Mouse (Mus musculus) stomach, postnatal 0 days (tissue): ENCODE data around the gene H2bfm. TPM values are rescaled to one million over a fixed set of nuclear protein-coding genes. Genes with fewer than 3 reads are reported as not detected.
"Not testable (repeated sequence)": the region's sequence is repeated elsewhere in the genome, so short reads cannot be mapped to it uniquely, and the experiment has no call there.

Experiments used
- ATAC-seq: fragments of 200-750 bp; cut with Nextera tagmentation; 2 replicates; pipeline ENCODE4 v1.8.0; 2017; ENCODE audit not compliant: low FRiP score, low TSS enrichment
- DNase-seq: peaks from one replicate; pipeline ENCODE4 v3.0.0-alpha.2; 2016; ENCODE audit warnings: low spot score
- H3K27ac ChIP-seq: fragments of 300-500 bp; sonication (generic); replicated peaks from 2 replicates; pipeline ENCODE4 v1.5.1; 2014; ENCODE audit warnings: mild to moderate bottlenecking, control low read depth
- H3K27me3 ChIP-seq: fragments of 300-500 bp; sonication (generic); 2 replicates; pipeline ENCODE4 v1.6.1; 2014; ENCODE audit warnings: low read length; ENCODE audit not compliant: control insufficient read depth, insufficient read depth
- H3K36me3 ChIP-seq: fragments of 300-500 bp; sonication (generic); 2 replicates; pipeline ENCODE4 v1.6.1; 2014; ENCODE audit warnings: low read length, mixed read lengths; ENCODE audit not compliant: control insufficient read depth, insufficient read depth
- H3K4me1 ChIP-seq: fragments of 300-500 bp; sonication (generic); replicated peaks from 2 replicates; pipeline ENCODE4 v1.6.1; 2014; ENCODE audit warnings: antibody characterized with exemption; ENCODE audit not compliant: control insufficient read depth, insufficient read depth
- H3K4me2 ChIP-seq: fragments of 300-500 bp; sonication (generic); replicated peaks from 2 replicates; pipeline ENCODE4 v1.6.1; 2014; ENCODE audit warnings: low read depth, mild to moderate bottlenecking, control low read depth, moderate library complexity
- H3K4me3 ChIP-seq: fragments of 300-500 bp; sonication (generic); 2 replicates; pipeline ENCODE4 v1.5.1; 2014; ENCODE audit warnings: low read depth, low read length, control low read depth
- H3K9ac ChIP-seq: fragments of 300-500 bp; sonication (generic); 2 replicates; pipeline ENCODE4 v1.6.1; 2014; ENCODE audit warnings: mild to moderate bottlenecking, low read length, control low read depth, mixed read lengths
- H3K9me3 ChIP-seq: fragments of 300-500 bp; sonication (generic); 2 replicates; pipeline ENCODE4 v1.6.1; 2016; ENCODE audit warnings: low read length; ENCODE audit not compliant: control insufficient read depth
- CTCF ChIP-seq: IDR thresholded peaks from 2 replicates; pipeline ENCODE4 v1.5.1; 2016; ENCODE audit warnings: antibody characterized with exemption, low read depth, mild to moderate bottlenecking, moderate library complexity
- EP300 ChIP-seq: optimal IDR thresholded peaks from 2 replicates; pipeline ENCODE3; 2016; ENCODE audit warnings: antibody characterized with exemption
- WGBS: fragments of 180-500 bp; shearing (Covaris S2); extraction: QIAGEN DNeasy Blood & Tissue Kit; methylation state at CpG from one replicate; pipeline ENCODE4 v1.1.7; 2014; 5-methylcytosine and 5-hydroxymethylcytosine counted together
- polyA plus RNA-seq: library from polyadenylated mRNA; unstranded; fragments of >200 nt; fragmentation: Nextera tagmentation; extraction: Ambion mirVana; gene quantifications from 2 replicates; pipeline ENCODE4 v1.2.1, GENCODE M21; 2015

The H2bfm gene
- not detected in 2 replicates for polyA plus RNA-seq

- no peaks in the 10 kb centered on the region for H3K9me3 ChIP-seq
- no peaks in the 10 kb centered on the region for H3K36me3 ChIP-seq
- TF ChIP-seq CTCF (no peak), EP300 (no peak)
- no peak within 1 kb of the TSS for H3K4me3 ChIP-seq
- no peak for ATAC-seq
- no peak within 1 kb of the TSS for H3K9ac ChIP-seq
- WGBS, result 91% methylated on average over 14 of the region's 14 CpGs
- no peak within 1 kb of the TSS for H3K4me2 ChIP-seq
- no peak for DNase-seq
- H3K27ac ChIP-seq, result no peak within 1 kb of the TSS
- no peaks in the 10 kb centered on the region for H3K4me1 ChIP-seq
- no peaks in the 10 kb centered on the region for H3K27me3 ChIP-seq
Measured at GRCm38 (mm10) chrX:136927031-136927430, at the start of gene H2bfm. Gene H2bfm, plus strand, starts transcription at chrX:136927325.

- DNase-seq (no peak), ATAC-seq (no peak)
- WGBS, result 51% methylated on average over 2 of the region's 2 CpGs
- Histone ChIP-seq H3K4me2 (no peak overlapping the region), H3K27me3 (no peaks in the 10 kb centered on the region), H3K9me3 (no peaks in the 10 kb centered on the region), H3K9ac (no peak overlapping the region), H3K4me3 (no peak overlapping the region), H3K4me1 (no peaks in the 10 kb centered on the region), H3K27ac (no peak overlapping the region), H3K36me3 (no peaks in the 10 kb centered on the region)
- TF ChIP-seq EP300, result no peak
- TF ChIP-seq CTCF, result peak; percentile 63
Measured at GRCm38 (mm10) chrX:136895757-136896156, 31.4 kb upstream of the H2bfm start.

- TF ChIP-seq CTCF (no peak), EP300 (no peak)
- WGBS, result 33% methylated on average over 4 of the region's 4 CpGs
- no peak for ATAC-seq
Measured at GRCm38 (mm10) chrX:136904369-136904768, 22.8 kb upstream of the H2bfm start.

GRCm38 (mm10) chrX:136925863-136926262 is 1.3 kb upstream of the H2bfm start:
- H3K4me2 ChIP-seq, result no peak overlapping the region

More at GRCm38 (mm10) chrX:136904369-136904768, 22.8 kb upstream of the H2bfm start:
- Histone ChIP-seq H3K27me3 (no peaks in the 10 kb centered on the region), H3K9ac (no peak overlapping the region), H3K27ac (no peak overlapping the region), H3K9me3 (no peaks in the 10 kb centered on the region), H3K4me1 (no peaks in the 10 kb centered on the region), H3K36me3 (no peaks in the 10 kb centered on the region), H3K4me3 (no peak overlapping the region), H3K4me2 (no peak overlapping the region)
- no peak for DNase-seq

GRCm38 (mm10) chrX:136937985-136938384 is 10.9 kb downstream of the H2bfm start:
- Histone ChIP-seq H3K9me3 (no peaks in the 10 kb centered on the region), H3K27ac (no peak overlapping the region), H3K36me3 (no peaks in the 10 kb centered on the region), H3K4me1 (no peaks in the 10 kb centered on the region), H3K27me3 (no peaks in the 10 kb centered on the region), H3K4me3 (no peak overlapping the region), H3K4me2 (no peak overlapping the region), H3K9ac (no peak overlapping the region)
- no peak for TF ChIP-seq EP300
- no peak for TF ChIP-seq CTCF
- ATAC-seq (no peak), DNase-seq (no peak)
- 19% methylated on average over 3 of the region's 3 CpGs for WGBS

More at GRCm38 (mm10) chrX:136925863-136926262, 1.3 kb upstream of the H2bfm start:
- H3K9ac ChIP-seq, result no peak overlapping the region
- no peaks in the 10 kb centered on the region for H3K4me1 ChIP-seq
- ATAC-seq, result no peak
- no peaks in the 10 kb centered on the region for H3K9me3 ChIP-seq
- no peaks in the 10 kb centered on the region for H3K36me3 ChIP-seq
- no peaks in the 10 kb centered on the region for H3K27me3 ChIP-seq
- no peak overlapping the region for H3K4me3 ChIP-seq
- no peak overlapping the region for H3K27ac ChIP-seq
- DNase-seq, result no peak
- TF ChIP-seq CTCF (no peak), EP300 (no peak)

GRCm38 (mm10) chrX:136957583-136958279 is 30.6 kb downstream of the H2bfm start:
- H3K9me3 ChIP-seq, H3K36me3 ChIP-seq, H3K4me1 ChIP-seq, H3K27me3 ChIP-seq, H3K4me3 ChIP-seq, H3K27ac ChIP-seq, H3K9ac ChIP-seq: not testable (repeated sequence)
- ATAC-seq (peak; percentile 75; the same call in 1 of the 2 replicates), DNase-seq (peak; percentile 54)
- H3K4me2 ChIP-seq, result peak overlapping the region; percentile 20
- 22% methylated on average over 13 of the region's 13 CpGs for WGBS

- not testable (repeated sequence) for H3K4me1 ChIP-seq, H3K27ac ChIP-seq, ATAC-seq, H3K4me3 ChIP-seq, DNase-seq, H3K9me3 ChIP-seq, H3K36me3 ChIP-seq, H3K9ac ChIP-seq, H3K27me3 ChIP-seq
- WGBS, result 60% methylated on average over 5 of the region's 5 CpGs
- H3K4me2 ChIP-seq, result peak overlapping the region; percentile 20
Measured at GRCm38 (mm10) chrX:136958300-136958699, 31.2 kb downstream of the H2bfm start.
